Mouse (Mus musculus): ENCODE results near the gene Foxred1.

Gene Foxred1

DNA sequence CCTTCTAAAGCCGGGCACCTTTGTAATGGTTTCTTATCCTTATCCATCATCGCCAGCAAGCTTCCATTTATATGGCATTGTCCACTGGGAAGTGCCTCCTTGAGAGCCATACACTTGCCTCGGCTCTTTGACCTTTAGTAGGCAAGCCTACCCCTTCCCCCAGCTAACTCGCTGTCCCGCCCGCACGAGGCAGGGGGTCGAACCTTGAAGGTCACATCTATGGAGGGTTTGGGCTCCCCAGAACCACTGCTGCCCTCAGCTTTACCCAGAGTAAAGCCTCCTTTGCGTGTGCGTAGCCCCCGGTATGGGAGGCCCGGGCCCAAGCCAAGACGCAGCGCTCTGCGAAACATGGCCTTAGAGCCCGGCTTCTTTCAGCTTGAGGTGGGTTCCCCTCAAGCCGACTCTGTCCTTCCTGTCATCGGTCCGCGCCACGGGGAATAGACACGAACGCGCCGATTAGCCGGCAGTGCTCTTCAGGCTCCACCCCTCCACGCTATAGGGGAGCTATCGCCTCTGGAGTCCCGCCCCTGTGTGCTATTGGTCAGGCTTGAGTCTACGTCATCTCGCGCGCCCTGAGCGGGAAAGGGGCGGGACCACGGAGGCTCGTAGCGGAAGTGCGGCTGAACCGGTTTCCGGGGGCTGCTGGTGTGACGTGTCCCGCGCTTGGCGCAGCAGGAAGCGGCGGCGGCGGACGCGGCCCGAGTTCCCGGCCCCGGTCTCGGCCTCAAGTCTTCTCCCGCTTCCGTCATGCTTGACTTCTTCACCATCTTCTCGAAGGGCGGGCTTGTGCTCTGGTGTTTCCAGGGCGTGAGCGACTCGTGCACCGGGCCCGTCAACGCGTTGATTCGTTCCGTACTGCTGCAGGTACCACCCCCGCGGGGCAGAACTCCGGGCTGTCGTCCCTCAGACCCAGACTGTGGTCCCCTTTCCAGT is at the start of gene Foxred1:
Gene Foxred1, minus strand, starts transcription at position 514 of the 933 bp plus-strand sequence.
- DNase-seq (ENCODE audit: low spot score in 2 of 2): peak; percentile 99

DNA sequence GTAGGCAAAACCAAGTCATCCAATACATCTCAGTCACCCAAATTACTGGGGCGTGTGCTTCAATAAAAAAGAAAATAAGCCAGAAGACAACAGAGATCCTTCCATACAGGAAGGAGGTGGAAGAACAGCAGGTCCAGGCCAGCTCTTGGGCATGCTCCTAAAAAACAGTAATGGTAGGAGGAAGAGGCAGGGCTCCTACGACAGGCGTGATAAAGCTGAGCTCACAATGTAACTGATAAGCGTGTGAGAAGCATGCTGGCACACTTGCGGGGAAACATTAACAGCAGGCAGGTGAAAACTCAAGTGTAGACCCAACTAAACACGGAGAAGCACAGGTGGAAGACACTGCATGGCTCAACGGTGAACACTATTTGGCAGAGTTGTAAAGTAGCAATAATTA is 46.5 kb upstream of the Foxred1 start:
- no peak for DNase-seq (ENCODE audit: low spot score in 2 of 2)

DNA sequence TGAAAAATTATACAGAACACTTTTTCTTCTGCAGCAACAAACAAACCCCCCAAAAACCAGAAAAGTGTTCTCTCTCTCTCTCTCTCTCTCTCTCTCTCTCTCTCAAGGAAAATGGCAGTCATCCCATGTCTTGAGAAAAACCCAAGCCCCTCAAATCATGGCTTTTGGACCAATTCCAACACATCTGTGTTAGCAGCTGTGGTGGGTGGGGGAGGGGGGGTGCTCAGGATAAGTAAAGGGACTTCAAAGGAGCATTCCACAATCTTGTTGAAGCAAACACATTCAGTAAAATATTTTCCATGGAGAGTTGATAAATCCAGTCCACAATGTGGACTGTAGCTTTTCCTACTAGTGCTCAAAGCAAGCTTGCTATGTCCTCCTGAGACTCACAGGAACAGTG is 38.6 kb upstream of the Foxred1 start:
- no peak for DNase-seq (ENCODE audit: low spot score in 2 of 2)

DNA sequence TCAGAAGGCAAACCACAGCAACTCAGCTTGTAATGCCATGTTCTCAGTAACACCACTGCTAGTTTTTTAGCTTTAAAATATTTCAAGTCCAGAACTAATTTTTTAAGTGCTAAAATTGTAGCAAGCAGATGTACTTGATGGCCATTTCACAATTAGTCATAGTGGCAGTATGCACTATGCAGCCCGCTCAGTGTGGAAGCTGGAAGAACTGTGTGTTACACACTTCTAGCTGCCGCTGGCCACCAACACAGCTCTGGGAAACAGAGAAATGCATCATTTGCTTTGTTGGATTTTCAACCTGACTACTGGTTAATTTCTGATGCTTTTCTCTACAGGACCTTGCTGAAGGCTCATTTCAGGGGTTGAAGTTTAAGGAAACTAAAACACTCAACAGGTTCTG is 36.5 kb upstream of the Foxred1 start:
- DNase-seq (ENCODE audit: low spot score in 2 of 2): no peak

DNA sequence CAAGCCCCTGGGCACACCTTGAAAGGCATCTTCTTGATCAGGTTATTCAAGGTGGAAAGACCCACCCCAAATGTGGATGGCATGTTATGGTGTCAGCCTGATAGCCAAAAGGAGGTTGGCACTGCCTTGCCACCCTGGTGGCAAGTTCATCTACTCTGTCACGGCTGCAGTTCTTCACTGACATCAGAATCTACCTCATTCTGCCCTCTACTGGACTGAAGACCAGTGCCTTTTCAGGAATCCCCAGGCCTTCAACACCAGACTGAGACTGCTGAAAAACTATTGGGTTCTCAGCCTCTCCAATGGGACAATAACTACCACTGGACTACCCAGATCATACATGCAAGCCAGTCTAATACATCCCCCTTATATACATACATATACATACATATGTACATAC is 28.9 kb upstream of the Foxred1 start:
- DNase-seq (ENCODE audit: low spot score in 2 of 2): no peak

DNA sequence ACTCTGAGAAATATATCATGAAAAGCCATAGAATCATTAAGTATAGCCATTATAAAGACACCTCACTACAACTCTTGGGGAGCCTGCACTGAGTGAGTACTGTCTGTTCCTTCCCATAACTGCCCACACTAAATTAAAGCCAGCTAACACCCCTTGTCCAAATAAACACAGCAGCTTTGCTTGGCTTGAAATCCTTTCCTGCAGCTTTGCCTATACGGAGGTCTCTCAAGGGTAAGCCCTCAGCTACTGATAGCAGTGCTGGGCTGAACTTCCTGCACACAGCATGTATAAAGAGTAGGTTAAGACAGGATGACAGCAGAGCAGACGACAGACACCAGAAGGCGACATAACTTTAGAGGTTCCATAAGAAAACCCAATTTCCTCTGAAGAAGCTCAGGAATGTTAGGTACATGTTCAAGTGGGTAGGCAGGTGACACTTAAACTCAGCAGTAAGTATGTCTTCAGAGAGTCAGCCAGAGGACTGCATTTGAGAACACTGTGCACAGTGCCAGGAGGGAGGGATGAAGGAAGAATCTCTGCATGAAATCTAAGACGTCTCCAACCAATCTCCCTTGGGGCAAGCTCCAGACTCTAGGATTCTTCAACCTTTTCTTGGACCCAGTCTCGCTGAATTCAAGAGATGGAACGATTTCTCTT is 28.2 kb upstream of the Foxred1 start:
- no peak for DNase-seq (ENCODE audit: low spot score in 2 of 2)

DNA sequence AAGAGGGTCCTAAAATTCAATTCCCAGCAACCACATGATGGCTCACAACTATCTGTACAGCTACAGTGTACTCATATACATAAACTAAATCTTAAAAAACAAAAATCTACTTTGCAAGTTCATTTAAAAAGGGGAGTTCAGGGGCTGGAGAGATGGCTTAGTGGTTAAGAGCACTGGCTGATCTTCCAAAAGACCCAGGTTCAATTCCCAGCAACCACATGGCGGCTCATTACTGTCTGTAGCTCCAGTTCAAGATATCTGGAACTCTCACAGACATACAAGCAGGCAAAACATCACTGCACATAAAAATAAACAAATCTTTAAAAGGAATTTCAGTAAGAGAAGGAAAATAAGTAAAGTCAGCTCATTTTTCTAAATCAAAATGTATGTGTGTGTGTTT is 27.5 kb upstream of the Foxred1 start:
- DNase-seq (ENCODE audit: low spot score in 2 of 2): no peak

DNA sequence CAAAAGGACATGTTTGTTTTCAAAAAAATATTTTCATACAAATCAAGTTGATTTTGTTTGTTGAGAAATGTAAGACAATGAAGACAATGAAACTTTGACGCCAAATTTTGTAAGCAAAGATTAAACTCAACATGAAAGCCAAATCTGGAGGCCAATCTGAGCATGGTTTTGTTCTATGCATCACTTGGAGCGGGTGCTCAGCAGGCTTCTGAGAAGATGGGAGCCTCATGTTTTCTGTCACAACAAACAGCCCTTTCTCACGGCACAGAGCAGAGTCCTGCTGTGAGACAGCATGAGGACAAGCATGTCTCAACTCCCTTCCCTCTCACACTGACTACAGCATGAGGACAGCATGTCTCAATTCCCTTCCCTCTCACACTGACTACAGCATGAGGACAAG is 25.1 kb upstream of the Foxred1 start:
- DNase-seq (ENCODE audit: low spot score in 2 of 2): no peak

DNA sequence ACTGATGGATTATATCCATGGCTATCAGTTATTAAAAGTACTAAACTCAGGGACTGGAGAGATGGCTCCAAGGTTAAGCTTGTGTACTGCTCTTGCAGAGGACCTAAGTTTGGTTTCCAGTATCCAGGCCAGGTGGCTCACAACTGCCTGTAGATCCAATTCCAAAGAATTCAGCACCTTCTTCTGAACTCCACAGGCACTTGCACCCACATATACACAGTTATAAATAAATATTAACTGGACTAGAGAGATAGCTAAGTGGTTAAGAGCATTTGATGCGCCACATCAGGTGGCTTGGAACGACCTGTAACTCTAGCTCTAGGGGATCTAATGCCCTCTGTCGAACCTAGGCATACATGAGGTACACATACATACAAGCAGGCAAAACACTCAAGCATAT is 17.8 kb upstream of the Foxred1 start:
- DNase-seq (ENCODE audit: low spot score in 2 of 2): no peak

DNA sequence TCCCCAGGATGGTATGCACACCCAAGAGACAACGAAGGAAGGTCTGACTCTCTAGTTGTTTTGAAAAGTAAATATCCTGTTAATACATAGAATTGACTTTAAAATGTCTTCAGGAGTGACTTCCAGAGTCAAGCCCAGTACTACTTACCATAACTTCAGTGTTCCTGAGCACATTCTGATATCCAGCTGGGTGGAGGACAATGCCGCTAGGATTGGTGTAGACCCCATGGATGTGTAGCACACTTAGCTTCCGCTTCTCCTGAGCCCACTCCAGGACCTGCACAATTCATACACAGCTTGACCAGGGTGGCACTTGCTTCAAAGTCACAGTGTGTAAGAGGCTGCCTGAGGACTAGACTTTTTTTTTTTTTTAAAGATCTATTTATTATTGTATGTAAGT is 12.6 kb upstream of the Foxred1 start:
- no peak for DNase-seq (ENCODE audit: low spot score in 2 of 2)

DNA sequence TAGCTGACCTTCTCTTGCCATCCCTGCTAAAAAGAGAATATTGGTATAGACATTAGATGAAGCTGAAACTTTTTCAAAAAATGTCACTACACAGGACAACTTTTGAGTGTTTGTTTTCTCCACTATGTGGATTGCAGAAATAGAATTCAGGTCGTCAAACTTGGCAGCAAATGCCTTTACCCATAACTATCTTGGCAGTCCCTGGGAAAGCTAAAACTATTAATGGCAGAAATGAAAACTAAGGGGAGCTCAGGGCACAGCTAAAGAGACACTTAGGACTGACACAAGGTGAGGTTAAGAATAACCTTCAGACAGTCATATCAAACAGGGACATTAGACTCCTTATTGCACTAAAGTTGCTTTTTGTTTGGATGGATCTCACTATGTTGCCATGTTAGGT is 7.1 kb upstream of the Foxred1 start:
- no peak for DNase-seq (ENCODE audit: low spot score in 2 of 2)

DNA sequence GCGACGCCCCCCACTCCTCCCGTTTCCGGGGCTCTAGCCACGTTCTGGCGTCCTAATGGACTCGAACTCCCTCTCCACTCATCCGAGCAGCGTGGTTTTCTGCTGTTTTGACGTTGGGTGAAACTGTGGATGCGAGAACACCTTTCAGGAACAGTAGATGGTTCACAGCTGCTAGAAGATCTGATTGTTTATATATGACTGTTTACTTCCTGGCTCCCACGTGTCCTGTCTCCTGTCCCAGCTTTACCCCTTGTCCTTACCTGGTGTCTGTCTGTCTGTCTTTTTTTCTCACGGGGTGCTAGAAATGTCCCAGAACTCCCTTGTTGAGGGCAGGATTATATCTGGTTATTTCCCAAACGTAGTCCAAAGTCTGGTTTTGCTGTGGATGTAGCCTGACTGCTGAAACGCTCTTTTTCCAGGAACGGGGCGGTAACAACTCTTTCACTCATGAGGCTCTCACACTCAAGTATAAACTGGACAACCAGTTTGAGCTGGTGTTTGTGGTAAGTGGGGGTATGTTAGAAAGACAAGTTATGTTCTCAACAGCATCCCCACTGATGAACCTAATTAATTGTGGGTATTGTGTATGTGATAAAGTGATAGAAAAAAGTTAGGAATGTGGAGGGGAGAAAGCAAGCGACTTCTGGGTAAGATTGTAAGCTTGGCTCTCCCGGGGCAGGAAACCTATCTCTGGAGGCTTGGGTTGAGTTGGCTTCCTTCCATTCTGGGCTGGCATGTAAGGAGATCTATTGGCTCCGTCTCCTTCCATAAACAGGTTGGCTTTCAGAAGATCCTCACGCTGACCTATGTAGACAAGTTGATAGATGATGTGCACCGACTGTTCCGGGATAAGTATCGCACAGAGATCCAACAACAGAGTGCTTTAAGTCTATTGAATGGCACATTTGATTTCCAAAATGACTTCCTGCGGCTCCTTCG is 987 bp upstream of the Foxred1 start:
- DNase-seq (ENCODE audit: low spot score in 2 of 2): no peak

DNA sequence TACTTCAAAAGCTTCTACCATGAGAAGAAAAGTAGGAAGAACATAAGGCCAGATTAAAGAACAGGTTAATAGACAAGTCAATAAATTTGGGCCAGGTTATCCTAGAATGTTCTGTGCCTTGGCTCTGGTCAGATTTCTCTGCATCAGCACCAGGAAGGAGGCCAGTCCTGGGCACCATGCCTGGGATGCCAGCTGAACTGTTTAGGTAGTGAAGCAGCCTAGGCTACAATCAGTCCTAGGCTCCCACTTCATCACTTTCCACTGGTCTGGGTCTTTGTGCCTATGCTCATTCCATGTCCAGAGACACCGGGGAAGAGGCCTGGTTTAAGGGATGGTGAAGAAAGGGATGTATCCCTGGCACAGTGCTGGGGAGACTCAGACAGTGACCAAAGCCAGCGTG is 6.4 kb downstream of the Foxred1 start:
- DNase-seq (ENCODE audit: low spot score in 2 of 2): no peak

DNA sequence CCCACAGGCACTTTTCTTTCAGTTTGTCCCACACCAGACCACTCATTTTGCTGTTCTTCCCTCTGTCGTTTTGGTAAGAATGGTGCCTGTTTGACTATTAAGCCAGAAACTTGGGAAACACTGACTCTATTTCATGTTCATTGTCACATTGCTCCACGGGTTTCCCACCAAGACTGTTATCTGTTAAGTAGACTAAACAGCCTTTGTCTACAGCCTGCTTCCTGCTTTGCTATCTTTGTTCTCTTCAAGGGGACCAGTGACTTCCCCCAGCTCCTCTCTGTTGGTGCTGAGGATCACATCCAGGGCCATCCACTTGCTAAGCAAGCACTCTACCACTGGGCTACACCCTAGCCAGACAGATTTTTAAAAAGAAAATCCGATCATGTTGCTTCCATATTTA is 7.3 kb downstream of the Foxred1 start:
- DNase-seq (ENCODE audit: low spot score in 2 of 2): no peak

DNA sequence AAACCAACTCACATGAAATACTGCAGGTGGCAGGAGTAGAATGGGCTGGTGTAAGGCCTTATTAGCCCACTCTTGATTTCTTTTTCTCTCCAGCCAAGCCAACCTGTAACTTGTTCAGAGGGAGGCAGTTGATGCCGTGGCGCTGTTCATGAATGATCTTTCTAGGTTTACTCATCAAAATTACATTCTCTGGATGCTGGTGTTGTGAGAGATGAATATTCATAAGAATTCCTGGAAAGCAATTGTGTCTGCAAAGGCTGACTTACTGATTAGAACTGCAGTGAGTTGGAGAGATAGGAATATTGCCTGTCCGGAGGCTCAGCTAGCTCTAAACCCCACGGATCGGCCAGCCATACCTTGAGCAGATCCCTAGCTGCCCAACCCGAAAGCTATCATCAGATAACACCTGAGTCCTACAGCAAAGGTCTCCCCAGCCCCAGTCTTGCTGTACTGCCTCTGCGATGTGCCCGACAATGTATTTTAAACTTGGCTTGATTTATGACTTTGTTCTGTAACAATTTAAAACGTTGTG is 10.3 kb downstream of the Foxred1 start:
- no peak for DNase-seq (ENCODE audit: low spot score in 2 of 2)

DNA sequence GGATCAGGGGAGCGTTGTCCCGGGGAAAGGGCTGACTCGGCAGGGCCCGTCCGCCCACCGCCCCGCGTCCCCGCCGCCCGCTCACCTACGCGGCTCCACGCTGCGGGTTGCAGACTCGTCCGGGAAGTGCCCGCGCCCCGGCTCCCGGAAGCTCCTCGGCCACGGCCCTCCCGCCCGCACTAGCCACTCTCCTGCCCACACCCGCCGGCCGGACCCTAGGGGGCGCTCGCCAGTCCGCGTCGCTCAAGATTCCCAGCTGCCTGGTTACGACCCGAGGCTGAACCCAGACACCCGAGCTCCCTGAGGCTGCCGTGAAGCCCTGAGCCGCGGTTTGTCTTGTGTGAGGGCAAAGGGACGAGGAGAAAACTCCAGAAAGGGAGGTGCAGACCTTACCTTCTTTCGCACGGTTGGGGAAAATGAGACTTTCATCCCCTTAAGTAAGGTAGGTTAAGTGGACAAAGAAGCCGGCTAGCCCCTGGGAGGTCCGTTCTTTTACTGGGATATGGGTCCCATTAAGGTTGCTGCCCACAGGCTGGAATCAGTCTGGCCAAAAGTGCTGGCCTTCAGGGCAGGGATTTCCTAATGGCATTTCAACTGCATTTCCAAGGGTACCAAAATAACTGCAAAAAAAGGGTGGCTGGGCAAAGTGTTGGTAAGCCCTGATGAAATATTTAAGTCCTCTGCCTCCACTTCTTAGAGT is 10.9 kb downstream of the Foxred1 start, which contains the start of the genes Srpr and Tirap:
Gene Srpr, plus strand, starts transcription at position 404 of the 700 bp plus-strand sequence.
Gene Tirap, minus strand, starts transcription at position 520 of the 700 bp plus-strand sequence.
- peak; percentile 63 to 83 for DNase-seq (ENCODE audit: low spot score in 2 of 2)

DNA sequence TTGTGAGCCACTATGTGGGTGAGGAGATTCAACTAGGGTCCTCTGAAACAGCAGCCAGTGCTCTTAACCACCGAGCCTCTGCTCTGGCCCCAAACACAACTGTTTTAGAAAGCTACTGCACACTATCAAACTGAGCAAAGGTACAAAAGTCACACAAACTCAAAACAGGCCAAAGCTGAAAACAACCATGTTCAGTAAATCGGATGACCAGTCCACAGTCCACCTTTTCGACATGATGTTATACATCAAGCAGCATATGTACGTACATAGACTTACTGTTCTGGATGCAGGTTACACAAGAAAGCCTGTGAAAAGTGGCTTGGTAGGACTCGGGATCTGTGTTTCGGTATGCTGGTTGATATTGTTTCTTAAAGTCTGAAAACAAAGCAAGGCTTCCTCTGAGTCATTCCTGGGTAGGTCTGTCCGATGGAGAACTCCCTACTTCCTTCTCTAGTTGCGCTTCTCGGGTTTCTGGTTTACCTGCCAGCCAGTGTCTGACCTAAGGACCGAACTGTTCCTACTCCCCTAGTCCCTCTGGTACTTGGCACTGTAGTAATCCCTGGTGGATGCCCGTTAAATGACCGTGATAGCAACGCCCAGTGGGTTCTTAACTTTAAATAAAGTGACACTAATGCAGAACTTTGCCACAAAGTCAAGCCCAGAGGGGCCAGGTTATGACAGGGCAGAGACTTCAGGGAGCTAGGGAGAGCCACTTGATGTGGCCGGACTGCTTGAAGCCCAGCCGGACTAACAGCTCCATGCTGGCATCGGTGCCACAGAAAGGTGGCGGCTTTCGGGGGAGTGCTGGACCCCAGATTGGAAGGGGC is 11.7 kb downstream of the Foxred1 start:
- DNase-seq (ENCODE audit: low spot score in 2 of 2): no peak

DNA sequence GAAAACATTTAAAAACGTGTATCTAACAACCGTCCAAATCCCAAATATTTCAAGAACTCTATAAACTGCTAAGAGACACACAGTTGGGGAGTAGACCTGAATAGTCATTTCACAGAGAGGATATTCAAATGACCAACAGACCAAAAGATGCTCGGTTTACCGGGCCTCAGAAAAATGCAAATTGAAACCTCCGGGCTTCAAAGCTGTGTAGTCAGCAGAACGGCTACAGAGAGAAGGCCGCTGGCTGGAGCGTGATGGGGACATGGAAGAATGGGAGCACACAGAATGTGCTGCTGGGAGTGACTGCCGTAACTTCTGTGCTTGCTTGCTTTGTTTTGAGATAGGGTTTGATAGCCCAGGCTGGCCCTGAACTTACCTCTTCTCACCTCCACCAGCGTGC is 12.5 kb downstream of the Foxred1 start:
- no peak for DNase-seq (ENCODE audit: low spot score in 2 of 2)

DNA sequence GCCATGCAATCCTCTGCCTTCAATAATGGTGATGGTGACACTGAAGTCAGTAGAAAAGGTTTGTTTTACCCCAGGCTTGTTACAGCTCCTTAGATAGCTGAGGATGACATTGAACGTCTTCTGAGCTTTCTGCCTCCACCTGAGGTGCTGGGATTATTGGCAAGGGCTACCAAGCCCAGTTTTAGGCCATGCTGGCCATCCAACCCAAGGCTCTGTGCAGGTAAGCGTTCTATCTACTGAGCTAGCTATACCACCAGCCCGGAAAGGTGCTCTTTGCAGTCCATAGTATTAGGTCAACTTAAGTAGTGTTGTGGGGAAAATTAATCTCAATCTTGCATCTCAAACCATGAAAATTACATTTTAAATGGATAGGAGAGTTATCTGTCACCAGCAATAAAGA is 13.2 kb downstream of the Foxred1 start:
- DNase-seq (ENCODE audit: low spot score in 2 of 2): no peak

DNA sequence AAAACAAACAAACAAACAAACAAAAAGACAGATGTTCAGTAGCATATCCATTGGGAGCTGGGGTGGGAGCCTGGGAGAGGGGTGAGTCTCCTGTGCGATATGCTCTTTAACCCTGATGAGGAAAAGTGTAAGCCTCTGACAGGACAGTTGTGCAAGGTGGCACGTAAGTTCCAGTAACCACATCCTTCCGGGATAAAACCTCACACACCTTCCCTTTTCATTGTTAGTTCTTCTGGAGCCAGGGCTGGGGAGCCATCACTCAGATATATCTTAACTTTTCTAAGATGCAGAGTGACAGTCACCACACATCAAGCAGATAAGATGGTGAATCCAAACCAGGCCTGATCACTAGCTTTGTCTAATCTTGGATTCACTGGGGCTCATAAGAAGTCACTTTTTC is 16.8 kb downstream of the Foxred1 start:
- no peak for DNase-seq (ENCODE audit: low spot score in 2 of 2)

Data from thymus, postnatal 10 days (tissue).